Comparison of ENCODE assay signal across 9 mouse cellular contexts in the genomic region with DNA sequence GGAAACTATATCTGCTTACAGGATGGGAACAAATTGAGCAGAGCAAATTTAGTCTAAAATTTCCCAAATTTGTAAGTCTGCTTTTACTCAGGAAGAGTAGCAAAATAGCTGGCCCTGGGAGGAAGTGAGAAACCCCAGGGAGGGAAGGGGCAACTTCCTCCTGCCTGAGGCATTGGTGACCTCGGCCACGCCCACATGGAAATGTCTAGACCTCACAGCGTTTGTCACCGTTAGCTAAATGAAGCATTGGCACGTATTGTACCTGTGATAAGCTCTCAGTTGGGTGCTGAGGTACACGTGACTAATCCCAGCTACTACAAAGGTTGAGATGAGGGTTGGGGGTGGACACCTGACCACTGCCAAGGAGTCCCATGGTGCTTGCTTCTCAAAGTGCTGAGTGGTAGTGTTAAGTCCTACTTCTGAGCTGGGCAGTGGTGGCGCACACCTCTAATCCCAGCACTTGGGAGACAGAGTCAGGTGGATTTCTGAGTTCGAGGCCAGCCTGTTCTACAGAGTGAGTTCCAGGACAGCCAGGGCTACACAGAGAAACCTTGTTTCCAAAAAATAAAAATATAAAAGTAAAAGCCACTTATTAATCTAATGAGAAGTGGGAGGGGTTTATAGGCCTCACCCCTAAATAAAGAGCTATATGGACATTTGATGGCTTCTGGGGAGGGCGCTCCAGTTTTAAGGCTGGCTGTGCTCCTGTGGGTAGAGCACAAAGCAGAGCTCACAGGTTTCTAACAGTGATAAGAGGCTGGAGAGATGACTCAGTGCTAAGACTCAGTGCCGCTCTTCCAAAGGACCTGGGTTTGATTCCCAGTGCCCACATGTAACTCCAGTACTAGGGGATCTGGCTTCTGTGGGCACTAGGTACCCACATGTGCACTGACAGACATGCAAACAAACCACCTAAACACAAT. TPM values are rescaled to one million over a fixed set of nuclear protein-coding genes. Genes with fewer than 3 reads are reported as not detected.
DNase-seq lines count a peak whose midpoint lies in the region; ATAC-seq and TF ChIP-seq lines count a peak whose summit lies in the region.
"Had no signal": no experiment of that assay in that cellular context is flagged by ENCODE, and none has a peak within 500 bp of the region (broad histone marks: within the 10 kb centered on the region; RNA-seq: fewer than 3 reads in every experiment).

No protein-coding gene starts in this region.

- H3K27ac ChIP-seq in heart, embryonic 10.5 days, result peak overlapping the region; percentile 16; the same call in 1 of the 2 replicates
- H3K27ac ChIP-seq in heart, embryonic 11.5 days (ENCODE audit: low read depth, low read length), result no peak overlapping the region
- H3K27ac ChIP-seq in MEL (ENCODE audit: control insufficient read depth, low read depth, low read length), result peak overlapping the region; percentile 61
- H3K27ac ChIP-seq in liver, embryonic 14.5 days, result peak overlapping the region; percentile 25; the same call in 1 of the 2 replicates
- H3K27ac ChIP-seq in spleen, adult 2 months (ENCODE audit: insufficient read depth, low read length), result peak overlapping the region; percentile 59
- H3K27ac ChIP-seq in midbrain, embryonic 13.5 days, result no peak overlapping the region

- no peak for TF ChIP-seq CTCF in MEL (IDR thresholded peaks at IDR 0.05 in 2 of 3, conservative IDR thresholded peaks at IDR 0.05 in 1 of 3; ENCODE audit: control insufficient read depth in 1 of 3, insufficient read depth in 1 of 3, low read depth in 2 of 3, low read length in 3 of 3, poor library complexity in 1 of 3, severe bottlenecking in 1 of 3)
- TF ChIP-seq CTCF in liver, embryonic 14.5 days (IDR thresholded peaks at IDR 0.05; ENCODE audit: low read depth), result no peak
- no peak for TF ChIP-seq CTCF in spleen, adult 2 months (IDR thresholded peaks at IDR 0.05; ENCODE audit: extremely low read depth, insufficient read depth, insufficient read length, insufficient replicate concordance)

- no peak for DNase-seq in heart, embryonic 10.5 days (ENCODE audit: low spot score)
- DNase-seq in MEL (ENCODE audit: low read depth, low spot score), result peak; percentile 98
- peak in 2 of 3 experiments; percentile 47 to 49 for DNase-seq in liver, embryonic 14.5 days (ENCODE audit: low read depth in 3 of 3, low spot score in 3 of 3)
- peak; percentile 58 to 85 for DNase-seq in spleen, adult 2 months (ENCODE audit: low read depth in 1 of 2, low spot score in 2 of 2)
- DNase-seq in left cerebral cortex, postnatal 4 days, result no peak
- DNase-seq in urinary bladder, postnatal 36 days (ENCODE audit: low spot score in 2 of 2), result no peak

- H3K4me2 ChIP-seq in heart, embryonic 11.5 days, result no peak overlapping the region
- H3K4me2 ChIP-seq in liver, embryonic 14.5 days (ENCODE audit: low read depth), result peak overlapping the region; percentile 15; the same call in 1 of the 2 replicates
- H3K4me2 ChIP-seq in midbrain, embryonic 13.5 days (replicated peaks), result no peak overlapping the region

- TF ChIP-seq RAD21 in MEL (IDR thresholded peaks at IDR 0.05; ENCODE audit: low read depth, low read length), result no peak; the same call in 1 of the 2 replicates

- no peaks in the 10 kb centered on the region for H3K27me3 ChIP-seq in heart, embryonic 10.5 days (ENCODE audit: insufficient read depth, poor library complexity, severe bottlenecking)
- H3K27me3 ChIP-seq in heart, embryonic 11.5 days (ENCODE audit: control insufficient read depth, insufficient read depth, low read length), result no peaks in the 10 kb centered on the region
- no peaks in the 10 kb centered on the region for H3K27me3 ChIP-seq in MEL (ENCODE audit: control insufficient read depth in 1 of 2, insufficient read depth in 2 of 2, low read length in 2 of 2)
- no peaks in the 10 kb centered on the region for H3K27me3 ChIP-seq in liver, embryonic 14.5 days (ENCODE audit: control insufficient read depth, insufficient read depth, low read length)
- no peaks in the 10 kb centered on the region for H3K27me3 ChIP-seq in spleen, adult 2 months (ENCODE audit: control insufficient read depth, insufficient read depth, low read length)
- H3K27me3 ChIP-seq in midbrain, embryonic 13.5 days, result no peaks in the 10 kb centered on the region
- H3K27me3 ChIP-seq: Patski had no signal

- H3K9ac ChIP-seq in heart, embryonic 11.5 days (ENCODE audit: low read depth, low read length), result no peak overlapping the region
- 0 out of 2 replicates have a peak overlapping the region, but pooled peaks have one; percentile 0 for H3K9ac ChIP-seq in MEL (ENCODE audit: control insufficient read depth, low read depth, low read length, poor library complexity, severe bottlenecking)
- no peak overlapping the region for H3K9ac ChIP-seq in liver, embryonic 14.5 days (replicated peaks)
- H3K9ac ChIP-seq in midbrain, embryonic 13.5 days (replicated peaks), result no peak overlapping the region

- intact Hi-C loops in left cerebral cortex, postnatal 4 days (cut with DNase I), result no loop called here

- 48% methylated on average over 10 of the region's 10 CpGs for WGBS in heart, embryonic 10.5 days
- WGBS in heart, embryonic 11.5 days (ENCODE audit: insufficient replicate concordance), result 51% methylated on average over 10 of the region's 10 CpGs
- WGBS in liver, embryonic 14.5 days (ENCODE audit: insufficient replicate concordance), result 34% methylated on average over 10 of the region's 10 CpGs
- 35% methylated on average over 10 of the region's 10 CpGs for WGBS in spleen, adult 2 months
- 70% methylated on average over 10 of the region's 10 CpGs for WGBS in midbrain, embryonic 13.5 days

- no peak overlapping the region for H3K4me3 ChIP-seq in heart, embryonic 10.5 days
- no peak overlapping the region for H3K4me3 ChIP-seq in heart, embryonic 11.5 days (ENCODE audit: low read depth, low read length)
- H3K4me3 ChIP-seq in MEL (ENCODE audit: control insufficient read depth in 1 of 2, insufficient read depth in 1 of 2, low read depth in 2 of 2, low read length in 2 of 2), result no peak overlapping the region
- no peak overlapping the region for H3K4me3 ChIP-seq in liver, embryonic 14.5 days (ENCODE audit: insufficient read depth in 1 of 2, low read depth in 2 of 2, low read length in 2 of 2)
- no peak overlapping the region for H3K4me3 ChIP-seq in spleen, adult 2 months (ENCODE audit: extremely low read depth, insufficient read depth, insufficient read length)
- H3K4me3 ChIP-seq in midbrain, embryonic 13.5 days (replicated peaks), result no peak overlapping the region

- peaks cover 15% of the 10 kb centered on the region for H3K4me1 ChIP-seq in heart, embryonic 10.5 days
- no peaks in the 10 kb centered on the region; the same call in 1 of the 2 replicates for H3K4me1 ChIP-seq in heart, embryonic 11.5 days (ENCODE audit: control insufficient read depth, insufficient read depth, low read length)
- peaks cover 21 to 48% of the 10 kb centered on the region in 2 experiments for H3K4me1 ChIP-seq in MEL (ENCODE audit: control insufficient read depth in 1 of 2, insufficient read depth in 2 of 2, low read length in 2 of 2)
- peaks cover 26 to 28% of the 10 kb centered on the region in 2 experiments for H3K4me1 ChIP-seq in liver, embryonic 14.5 days (replicated peaks; ENCODE audit: control insufficient read depth in 2 of 2, insufficient read depth in 2 of 2, low read length in 1 of 2)
- H3K4me1 ChIP-seq in spleen, adult 2 months (ENCODE audit: control insufficient read depth, insufficient read depth, insufficient read length), result peaks cover 15% of the 10 kb centered on the region; the same call in 1 of the 2 replicates
- H3K4me1 ChIP-seq in midbrain, embryonic 13.5 days (replicated peaks), result no peaks in the 10 kb centered on the region

- H3K9me3 ChIP-seq in heart, embryonic 10.5 days, result no peaks in the 10 kb centered on the region
- H3K9me3 ChIP-seq in heart, embryonic 11.5 days (replicated peaks; ENCODE audit: control insufficient read depth, low read length), result no peaks in the 10 kb centered on the region
- H3K9me3 ChIP-seq in MEL (replicated peaks; ENCODE audit: insufficient read depth, low read length), result no peaks in the 10 kb centered on the region
- H3K9me3 ChIP-seq in liver, embryonic 14.5 days (ENCODE audit: control insufficient read depth, low read length), result no peaks in the 10 kb centered on the region
- H3K9me3 ChIP-seq in midbrain, embryonic 13.5 days, result no peaks in the 10 kb centered on the region

- ATAC-seq in heart, embryonic 11.5 days (replicated peaks; ENCODE audit: insufficient number of reproducible peaks, low FRiP score, low TSS enrichment), result no peak
- ATAC-seq in liver, embryonic 14.5 days (ENCODE audit: insufficient read depth), result peak; percentile 55
- ATAC-seq in midbrain, embryonic 13.5 days, result no peak
- ATAC-seq: Patski had no signal

- no peaks in the 10 kb centered on the region for H3K79me2 ChIP-seq in MEL (ENCODE audit: control insufficient read depth, insufficient read depth, low read length, poor library complexity)

- peak in 1 of 2 experiments; percentile 69; a peak in 2 of 4 replicates for TF ChIP-seq POLR2A in MEL (IDR thresholded peaks at IDR 0.05; ENCODE audit: control insufficient read depth in 1 of 2, insufficient read depth in 1 of 2, low read depth in 1 of 2, low read length in 2 of 2, poor library complexity in 1 of 2)
- TF ChIP-seq POLR2A in spleen, adult 2 months (IDR thresholded peaks at IDR 0.05; ENCODE audit: low read depth, low read length), result no peak

- 0 out of 2 replicates have a peak, but pooled peaks cover 2% of the 10 kb centered on the region for H3K36me3 ChIP-seq in heart, embryonic 10.5 days
- H3K36me3 ChIP-seq in heart, embryonic 11.5 days (ENCODE audit: control insufficient read depth, insufficient read depth, low read length), result no peaks in the 10 kb centered on the region
- H3K36me3 ChIP-seq in MEL (ENCODE audit: control insufficient read depth in 1 of 2, insufficient read depth in 2 of 2, low read length in 2 of 2), result peaks cover 0 to 48% of the 10 kb centered on the region in 2 experiments; a peak in 2 of 4 replicates
- no peaks in the 10 kb centered on the region for H3K36me3 ChIP-seq in liver, embryonic 14.5 days (replicated peaks; ENCODE audit: control insufficient read depth, insufficient read depth, low read depth)
- H3K36me3 ChIP-seq in spleen, adult 2 months (ENCODE audit: control insufficient read depth, insufficient read depth, low read length), result no peaks in the 10 kb centered on the region
- 0 out of 2 replicates have a peak, but pooled peaks cover 3% of the 10 kb centered on the region for H3K36me3 ChIP-seq in midbrain, embryonic 13.5 days

- peak; percentile 81 to 82 for TF ChIP-seq EP300 in MEL (IDR thresholded peaks at IDR 0.05; ENCODE audit: low read depth in 1 of 2, low read length in 2 of 2)
- TF ChIP-seq EP300 in liver, embryonic 14.5 days (IDR thresholded peaks at IDR 0.05; ENCODE audit: low read depth), result no peak

RNA-seq across cellular contexts. Expression of a gene that starts 13.0 kb away (rescaled TPM):
- 37.7 and 50.2 TPM in 2 replicates for polyA plus RNA-seq in heart, embryonic 10.5 days (2016; fragmentation: Nextera tagmentation; extraction: Ambion mirVana)
- 46.3 and 49.8 TPM in 2 replicates for polyA plus RNA-seq in heart, embryonic 11.5 days (2014; fragmentation: Nextera tagmentation; extraction: Ambion mirVana)
- 140 and 142 TPM in 2 replicates for total RNA-seq in MEL (2012; rRNA removed)
- polyA plus RNA-seq in MEL (2012; ENCODE audit: insufficient read depth in 1 of 2, insufficient read length in 2 of 2, low read depth in 1 of 2, low replicate concordance in 2 of 2, missing spikeins in 1 of 2), result 100 to 1,000 TPM; 156 to 211 TPM
- polyA plus RNA-seq in liver, embryonic 14.5 days (2012; rRNA removed), result 26.6 and 34.6 TPM in 2 replicates
- polyA plus RNA-seq in liver, embryonic 14.5 days (2014; fragmentation: Nextera tagmentation; extraction: Ambion mirVana), result 39.2 and 45.0 TPM in 2 replicates
- 169 and 276 TPM in 2 replicates for polyA plus RNA-seq in spleen, adult 2 months (2012; rRNA removed)
- polyA plus RNA-seq in midbrain, embryonic 13.5 days (2015; fragmentation: Nextera tagmentation; extraction: Ambion mirVana), result 46.9 and 56.3 TPM in 2 replicates
- total RNA-seq in left cerebral cortex, postnatal 4 days (2021), result 10 to 100 TPM; 76.4 to 80.1 TPM

RNA-seq across cellular contexts. Expression of a gene that starts 20.8 kb away (rescaled TPM):
- polyA plus RNA-seq in heart, embryonic 10.5 days (2016; fragmentation: Nextera tagmentation; extraction: Ambion mirVana), result 59.3 and 67.2 TPM in 2 replicates
- polyA plus RNA-seq in heart, embryonic 11.5 days (2014; fragmentation: Nextera tagmentation; extraction: Ambion mirVana), result 52.7 and 55.4 TPM in 2 replicates
- total RNA-seq in MEL (2012; rRNA removed), result 68.5 and 85.2 TPM in 2 replicates
- polyA plus RNA-seq in MEL (2012; ENCODE audit: insufficient read depth in 1 of 2, insufficient read length in 2 of 2, low read depth in 1 of 2, low replicate concordance in 2 of 2, missing spikeins in 1 of 2), result 10 to 100 TPM in 1 of 2 experiments, not detected in 1; 90.5 TPM
- polyA plus RNA-seq in liver, embryonic 14.5 days (2012; rRNA removed), result 10.2 and 14.9 TPM in 2 replicates
- 26.8 and 27.1 TPM in 2 replicates for polyA plus RNA-seq in liver, embryonic 14.5 days (2014; fragmentation: Nextera tagmentation; extraction: Ambion mirVana)
- polyA plus RNA-seq in spleen, adult 2 months (2012; rRNA removed), result 8.3 and 10.4 TPM in 2 replicates
- 116 TPM in 2 replicates for polyA plus RNA-seq in midbrain, embryonic 13.5 days (2015; fragmentation: Nextera tagmentation; extraction: Ambion mirVana)
- total RNA-seq in left cerebral cortex, postnatal 4 days (2021), result 100 to 1,000 TPM; 135 to 145 TPM

RNA-seq across cellular contexts. Expression of a gene that starts 42.1 kb away (rescaled TPM):
- 4.2 and 5.7 TPM in 2 replicates for polyA plus RNA-seq in heart, embryonic 10.5 days (2016; fragmentation: Nextera tagmentation; extraction: Ambion mirVana)
- 3.5 and 5.1 TPM in 2 replicates for polyA plus RNA-seq in heart, embryonic 11.5 days (2014; fragmentation: Nextera tagmentation; extraction: Ambion mirVana)
- 0.03 and 0.27 TPM in 2 replicates for total RNA-seq in MEL (2012; rRNA removed)
- polyA plus RNA-seq in MEL (2012; ENCODE audit: insufficient read depth in 1 of 2, insufficient read length in 2 of 2, low read depth in 1 of 2, low replicate concordance in 2 of 2, missing spikeins in 1 of 2), result under 1 TPM in 1 of 2 experiments, not detected in 1; 0.88 TPM
- 0.12 and 0.43 TPM in 2 replicates for polyA plus RNA-seq in liver, embryonic 14.5 days (2012; rRNA removed)
- polyA plus RNA-seq in liver, embryonic 14.5 days (2014; fragmentation: Nextera tagmentation; extraction: Ambion mirVana), result 0.17 and 0.47 TPM in 2 replicates
- polyA plus RNA-seq in spleen, adult 2 months (2012; rRNA removed), result 7.9 and 8.1 TPM in 2 replicates
- 0.68 and 1.9 TPM in 2 replicates for polyA plus RNA-seq in midbrain, embryonic 13.5 days (2015; fragmentation: Nextera tagmentation; extraction: Ambion mirVana)
- 1 to 10 TPM; 1.4 to 1.9 TPM for total RNA-seq in left cerebral cortex, postnatal 4 days (2021)

RNA-seq across cellular contexts. Expression of a gene that starts 56.8 kb away (rescaled TPM):
- 23.4 and 25.4 TPM in 2 replicates for polyA plus RNA-seq in heart, embryonic 10.5 days (2016; fragmentation: Nextera tagmentation; extraction: Ambion mirVana)
- polyA plus RNA-seq in heart, embryonic 11.5 days (2014; fragmentation: Nextera tagmentation; extraction: Ambion mirVana), result 27.8 and 32.0 TPM in 2 replicates
- total RNA-seq in MEL (2012; rRNA removed), result 41.0 and 43.8 TPM in 2 replicates
- 10 to 100 TPM in 1 of 2 experiments, not detected in 1; 45.1 TPM for polyA plus RNA-seq in MEL (2012; ENCODE audit: insufficient read depth in 1 of 2, insufficient read length in 2 of 2, low read depth in 1 of 2, low replicate concordance in 2 of 2, missing spikeins in 1 of 2)
- polyA plus RNA-seq in liver, embryonic 14.5 days (2012; rRNA removed), result 10.9 and 17.1 TPM in 2 replicates
- 32.6 and 38.5 TPM in 2 replicates for polyA plus RNA-seq in liver, embryonic 14.5 days (2014; fragmentation: Nextera tagmentation; extraction: Ambion mirVana)
- 3.3 and 3.8 TPM in 2 replicates for polyA plus RNA-seq in spleen, adult 2 months (2012; rRNA removed)
- polyA plus RNA-seq in midbrain, embryonic 13.5 days (2015; fragmentation: Nextera tagmentation; extraction: Ambion mirVana), result 35.2 and 37.7 TPM in 2 replicates
- total RNA-seq in left cerebral cortex, postnatal 4 days (2021), result 10 to 100 TPM; 18.2 to 19.3 TPM

Comparison
In these comparisons a context has a peak if more than half of its experiments do, and no peak if none do; other contexts are left out.
1. H3K27ac ChIP-seq: peak in heart, embryonic 10.5 days (single experiment), MEL (single experiment), liver, embryonic 14.5 days (single experiment) and spleen, adult 2 months (single experiment); none in heart, embryonic 11.5 days (single experiment) and midbrain, embryonic 13.5 days (single experiment).
2. DNase-seq: peak in MEL (single experiment), liver, embryonic 14.5 days (2 of 3) and spleen, adult 2 months (2 of 2); none in heart, embryonic 10.5 days (single experiment), left cerebral cortex, postnatal 4 days (single experiment) and urinary bladder, postnatal 36 days (0 of 2).